Mouse (Mus musculus): Measurements from ENCODE around the gene Ttn.

The Ttn gene

DNA sequence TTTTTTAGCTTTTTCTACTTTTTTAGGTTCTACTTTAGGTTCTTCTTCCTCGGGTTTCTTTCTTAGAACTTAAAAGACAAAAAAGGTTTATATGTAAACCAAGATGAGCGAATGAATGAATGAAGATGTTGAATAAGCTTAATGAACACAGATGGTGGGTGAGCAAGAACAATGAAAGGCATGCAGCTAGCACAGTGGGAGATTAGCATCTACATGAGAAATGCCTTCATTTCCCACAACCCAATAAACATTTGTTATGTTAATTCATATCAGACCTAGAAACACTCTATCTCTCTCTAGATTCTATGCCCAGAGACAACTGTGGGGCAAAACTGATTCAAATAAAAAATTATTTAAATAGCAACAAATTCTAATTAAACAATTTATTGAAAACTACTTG, 164.6 kb downstream of the Ttn start:
- DNase-seq, result no peak

DNA sequence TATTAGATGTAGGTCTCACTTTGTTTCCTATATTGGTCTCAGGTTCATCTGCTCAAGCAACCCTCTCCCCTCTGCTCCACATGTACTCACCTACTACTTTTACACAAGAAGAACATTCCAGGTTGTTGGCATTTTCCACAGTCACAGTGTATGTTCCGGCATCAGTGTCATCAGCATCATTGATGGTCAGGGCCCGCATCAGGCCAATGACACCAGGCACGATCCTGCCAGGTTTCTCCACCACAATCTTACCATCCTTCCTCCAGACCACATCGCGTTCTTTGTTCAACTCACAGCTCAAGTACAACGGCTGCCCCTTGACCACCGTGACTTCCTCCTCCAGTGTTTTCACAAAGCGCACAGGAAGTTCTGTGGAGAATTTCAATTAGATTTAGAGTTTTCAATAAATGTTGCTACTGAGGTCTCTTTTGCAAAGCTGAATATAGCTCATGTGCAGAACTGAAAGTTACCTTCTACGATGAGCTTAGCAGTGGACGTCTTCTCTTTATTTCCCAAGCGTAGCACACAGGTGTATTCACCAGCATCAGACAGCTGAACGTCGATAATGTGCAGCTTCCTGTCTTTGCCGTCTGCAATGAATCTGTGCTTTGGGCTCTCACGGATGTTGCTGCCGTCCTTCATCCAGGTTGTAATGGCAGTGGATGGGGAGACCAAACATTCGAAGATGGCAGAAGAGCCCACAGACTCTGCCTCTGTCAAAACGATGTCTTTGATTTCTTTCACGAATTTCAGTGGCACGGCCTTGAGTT, 168.1 kb downstream of the Ttn start:
- no peak for DNase-seq

DNA sequence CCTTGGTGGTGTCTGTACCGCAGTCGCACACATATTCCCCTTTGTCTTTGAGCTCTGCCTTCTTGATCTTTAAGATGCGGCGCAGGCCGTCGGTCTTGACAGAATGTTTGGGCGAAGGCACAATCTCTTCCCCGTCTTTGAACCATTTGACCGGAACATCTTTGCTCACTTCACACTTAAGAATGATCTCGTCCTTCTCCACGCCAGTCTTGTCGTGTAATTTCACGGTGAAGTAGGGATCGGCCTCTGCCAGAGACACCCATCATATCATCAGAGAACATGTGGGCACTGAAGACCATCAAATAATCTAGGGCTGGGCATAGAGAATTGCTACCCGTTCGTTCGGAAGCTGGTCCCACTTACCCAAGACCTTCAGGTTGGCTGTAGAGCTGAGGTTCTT, 171.2 kb downstream of the Ttn start:
- DNase-seq, result no peak

DNA sequence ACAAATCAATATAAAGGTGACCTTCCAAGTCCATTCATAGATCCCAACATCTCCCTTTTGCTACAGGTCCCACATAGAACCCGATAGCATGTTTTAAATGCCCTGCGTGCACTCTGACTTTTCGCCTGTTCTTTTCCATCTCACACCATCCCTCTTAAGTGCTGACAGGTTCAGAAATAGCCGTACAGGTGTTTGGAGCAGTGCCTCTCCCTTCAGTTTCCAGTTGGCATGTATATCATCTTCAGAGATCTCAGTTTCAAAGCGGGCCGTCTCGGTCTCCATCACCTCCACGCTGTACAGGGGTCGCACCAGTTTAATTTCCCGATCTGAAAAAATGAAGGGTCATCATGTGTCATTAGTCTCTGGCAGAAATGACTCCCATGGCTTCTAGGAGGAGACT, 174.0 kb downstream of the Ttn start:
- no peak for DNase-seq

DNA sequence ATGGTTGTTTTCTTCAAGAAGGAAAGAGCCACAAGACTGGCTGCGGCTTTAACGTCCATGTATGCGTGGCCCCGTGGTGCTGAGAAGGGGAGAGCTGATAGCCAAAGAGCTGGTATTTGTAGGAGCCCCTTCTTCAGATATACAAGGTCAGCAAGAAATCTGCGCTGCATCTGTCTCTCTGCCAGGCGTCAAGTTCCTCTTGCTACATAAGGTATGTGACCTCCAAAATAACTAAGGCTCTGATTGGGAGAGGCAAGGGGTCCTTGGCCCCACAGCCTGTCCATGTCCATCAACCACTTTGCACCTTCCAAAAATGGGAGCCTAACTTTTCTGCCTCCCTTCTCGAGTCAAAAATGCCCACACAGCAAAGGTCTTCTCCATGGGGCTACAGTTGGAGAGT, 175.1 kb downstream of the Ttn start:
- DNase-seq, result no peak

DNA sequence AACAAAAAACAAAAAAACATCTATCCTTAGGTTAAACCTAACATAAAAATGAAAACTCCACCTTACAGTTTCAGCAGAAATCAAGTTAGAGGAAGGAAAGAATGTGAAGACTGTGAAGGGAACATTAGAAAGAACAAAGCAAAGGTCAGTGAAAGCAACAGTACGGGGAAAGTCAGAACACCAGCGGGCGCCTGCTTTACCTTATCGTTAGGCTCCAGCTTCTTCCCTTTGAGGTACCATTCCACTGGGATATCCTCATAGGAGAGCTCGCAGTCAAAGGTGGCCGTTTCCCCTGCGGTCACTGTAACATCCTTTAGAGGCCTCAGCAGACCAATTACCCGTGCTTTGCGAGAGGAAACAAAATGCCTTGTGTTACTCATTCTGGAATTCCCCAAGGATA, 175.5 kb downstream of the Ttn start:
- DNase-seq, result no peak

DNA sequence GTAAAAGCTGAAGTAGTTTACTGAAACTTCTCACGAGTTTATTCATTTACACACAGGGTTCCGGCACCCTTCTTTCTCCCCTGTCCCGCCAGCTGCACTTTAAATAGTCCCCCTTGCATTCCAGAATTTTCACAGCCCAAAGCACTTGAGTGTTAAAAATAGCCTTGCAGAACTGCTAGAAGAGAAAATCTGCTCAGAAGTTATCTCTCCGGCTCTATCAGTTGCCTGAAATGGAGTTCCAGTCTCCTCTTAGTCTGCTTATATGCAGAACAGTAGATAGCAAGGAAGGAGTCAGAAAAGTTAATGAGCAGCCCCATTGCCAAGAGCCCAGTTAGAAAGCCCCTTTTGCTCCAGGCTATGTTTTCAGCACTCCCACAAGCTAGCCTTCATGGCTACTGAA, 176.0 kb downstream of the Ttn start:
- DNase-seq, result no peak

DNA sequence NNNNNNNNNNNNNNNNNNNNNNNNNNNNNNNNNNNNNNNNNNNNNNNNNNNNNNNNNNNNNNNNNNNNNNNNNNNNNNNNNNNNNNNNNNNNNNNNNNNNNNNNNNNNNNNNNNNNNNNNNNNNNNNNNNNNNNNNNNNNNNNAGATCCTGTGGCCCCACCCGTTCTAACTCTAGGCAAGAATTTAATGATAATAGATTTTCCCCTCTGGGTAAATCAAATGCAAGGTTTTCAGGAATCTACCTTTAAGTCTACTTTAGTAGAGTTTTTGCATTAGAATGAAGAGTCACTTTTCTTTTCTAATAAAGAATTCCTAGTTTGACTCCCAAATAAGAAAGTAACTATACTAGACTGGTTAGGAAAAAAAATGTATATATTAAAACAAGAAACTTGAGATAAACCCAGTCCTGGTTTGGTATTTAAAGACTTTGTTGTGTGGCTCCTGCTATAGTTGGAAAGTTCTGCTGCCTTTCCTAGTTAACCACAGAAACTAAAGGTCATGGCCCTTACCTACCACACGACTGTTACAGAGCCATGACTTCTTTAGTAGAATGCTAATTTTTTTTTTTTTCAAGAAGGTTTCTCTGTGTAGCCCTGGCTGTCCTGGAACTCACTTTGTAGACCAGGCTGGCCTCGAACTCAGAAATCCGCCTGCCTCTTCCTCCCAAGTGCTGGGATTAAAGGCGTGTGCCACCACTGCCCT, 177.0 kb downstream of the Ttn start:
- DNase-seq, result no peak

DNA sequence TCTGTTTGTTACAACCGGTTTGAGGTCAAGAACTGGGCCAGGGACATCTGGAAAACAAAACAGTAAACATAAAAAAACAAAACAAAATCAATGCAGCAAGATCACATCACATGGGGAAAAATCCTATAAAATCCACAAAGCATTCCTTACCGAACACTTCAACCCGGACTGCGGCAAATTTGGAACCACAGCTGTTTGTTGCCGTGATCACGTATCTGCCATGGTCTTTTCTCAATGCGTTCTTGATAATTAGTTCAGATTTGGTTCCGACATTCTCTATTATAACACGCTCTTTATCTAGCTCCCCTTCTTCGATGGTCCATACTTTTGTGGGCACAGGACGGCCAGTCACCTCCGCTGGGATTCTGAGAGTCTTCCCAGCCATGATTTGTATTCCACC, 198.2 kb downstream of the Ttn start:
- DNase-seq, result no peak

DNA sequence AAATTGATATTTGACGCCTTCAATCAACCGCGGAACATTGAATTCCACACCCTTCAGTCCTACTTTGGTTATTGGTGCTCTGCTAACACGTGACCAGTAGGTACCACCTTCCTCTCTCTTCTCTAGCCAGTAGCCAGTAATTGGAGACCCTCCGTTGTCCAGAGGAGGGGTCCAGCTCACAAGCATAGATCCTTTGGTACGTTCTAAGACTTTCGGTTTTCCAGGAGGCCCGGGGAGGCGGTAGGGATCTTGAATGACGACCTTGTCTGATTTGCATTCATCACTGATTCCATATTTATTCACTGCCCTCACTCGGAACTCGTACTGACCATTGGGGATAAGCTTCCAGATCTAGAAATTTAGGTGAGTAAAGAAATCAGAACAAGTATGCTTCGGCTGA, 201.6 kb downstream of the Ttn start:
- DNase-seq, result no peak

DNA sequence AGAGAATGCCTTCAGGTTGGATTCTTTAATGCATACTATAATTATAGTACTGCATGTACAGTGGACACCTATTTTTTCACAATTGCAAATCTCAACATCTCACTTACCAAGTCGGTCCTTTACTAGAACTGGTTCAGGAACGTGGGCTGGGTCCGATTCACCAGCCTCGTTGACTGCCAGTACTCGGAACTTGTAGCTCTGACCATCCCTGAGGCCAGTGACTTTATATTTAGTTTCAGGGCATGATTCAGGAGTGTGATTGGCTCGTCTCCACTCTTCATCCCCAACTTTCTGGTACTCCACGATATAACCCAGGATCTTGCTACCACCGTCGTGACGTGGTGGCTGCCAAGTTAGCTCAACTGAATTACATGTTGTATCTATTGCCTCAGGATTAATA, 212.5 kb downstream of the Ttn start:
- no peak for DNase-seq

DNA sequence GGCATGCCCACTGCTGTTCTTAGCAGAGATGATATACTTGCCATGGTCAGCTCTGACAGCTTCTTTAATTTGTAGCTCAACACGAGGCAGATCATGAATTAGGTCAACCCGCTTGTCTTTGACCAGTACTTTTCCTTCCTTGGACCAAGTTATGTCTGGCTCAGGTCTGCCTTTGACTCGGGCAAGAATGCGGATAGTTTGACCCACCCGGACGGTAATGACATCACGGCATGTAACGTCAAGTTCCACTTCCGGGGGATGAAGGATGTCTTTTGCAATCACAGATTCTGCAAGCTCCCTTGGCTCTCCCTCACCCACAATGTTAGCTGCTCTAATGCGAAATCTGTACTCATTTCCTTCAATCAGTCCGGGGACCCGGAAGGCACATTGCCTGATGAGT, 215.1 kb downstream of the Ttn start:
- no peak for DNase-seq

DNA sequence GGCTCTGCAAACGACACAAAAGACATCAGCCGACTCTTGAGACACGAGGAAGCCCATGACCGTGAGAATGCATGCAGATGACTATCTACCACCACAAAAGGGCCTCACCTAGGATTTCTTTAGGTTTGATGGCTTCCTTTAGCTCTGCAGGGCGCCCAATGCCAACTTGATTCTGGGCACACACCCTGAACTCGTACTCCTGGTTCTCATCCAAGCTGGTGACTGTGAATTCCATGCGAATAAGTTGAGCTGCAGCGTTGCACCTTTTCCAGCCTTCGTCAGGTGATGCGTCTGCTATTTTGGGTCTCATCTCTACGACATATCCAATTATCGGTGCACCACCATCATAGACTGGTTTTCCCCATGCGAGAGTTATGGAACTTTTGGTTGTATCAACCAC, 217.8 kb downstream of the Ttn start:
- no peak for DNase-seq

DNA sequence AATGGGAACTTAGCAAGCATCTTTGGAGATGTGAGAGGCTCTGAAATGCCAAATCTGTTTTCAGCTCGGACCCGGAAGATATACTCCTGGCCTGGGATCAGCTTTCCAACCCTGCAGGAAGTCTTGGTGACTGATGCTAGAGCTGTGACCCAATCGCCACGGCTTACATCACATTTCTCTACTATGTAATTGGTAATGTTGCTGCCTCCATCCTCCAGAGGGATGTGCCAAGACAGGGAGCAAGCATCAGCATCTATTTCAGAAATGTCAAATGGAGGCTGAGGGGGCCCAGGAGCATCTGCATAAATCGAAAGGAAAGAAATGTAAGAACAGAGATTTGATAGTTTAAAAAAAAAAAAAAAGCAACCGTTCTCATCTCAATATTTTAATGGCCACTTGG, 220.2 kb downstream of the Ttn start:
- DNase-seq, result no peak

DNA sequence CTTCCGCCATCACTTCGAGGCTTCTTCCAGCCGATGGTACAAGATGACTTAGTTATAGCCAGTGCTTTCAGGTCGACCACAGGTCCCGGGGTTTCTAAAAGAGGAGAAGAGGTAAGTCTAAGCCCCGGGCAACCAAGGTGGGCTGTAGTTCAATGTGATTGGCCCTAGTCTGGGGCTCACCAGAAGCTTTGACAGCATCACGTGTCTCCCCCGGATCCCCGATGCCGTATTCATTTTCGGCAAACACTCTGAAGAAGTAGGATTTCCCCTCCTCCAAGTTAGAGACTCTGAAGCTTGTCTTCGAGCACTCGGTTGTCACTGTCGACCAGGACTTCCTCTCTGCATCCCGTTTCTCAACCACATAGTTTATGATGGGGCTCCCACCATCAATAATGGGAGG, 225.9 kb downstream of the Ttn start:
- DNase-seq, result no peak

DNA sequence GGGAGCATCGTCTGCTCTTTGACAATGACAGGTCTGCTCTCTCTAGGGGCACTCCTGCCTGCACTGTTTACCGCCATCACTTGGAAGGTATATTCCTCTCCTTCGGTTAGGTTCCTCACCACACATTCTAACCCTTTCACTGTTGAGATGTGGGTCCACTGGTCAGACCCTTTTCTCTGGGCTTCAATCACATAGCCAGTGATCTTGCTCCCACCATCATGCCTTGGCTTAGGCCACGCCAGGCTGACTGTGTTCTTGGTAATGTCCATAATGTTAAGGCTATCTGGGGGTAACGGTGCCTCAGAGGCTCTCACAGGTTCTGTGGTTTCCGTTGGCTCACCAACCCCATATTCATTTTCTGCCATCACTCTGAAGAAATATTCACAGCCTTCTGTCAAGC, 230.4 kb downstream of the Ttn start:
- DNase-seq, result no peak

DNA sequence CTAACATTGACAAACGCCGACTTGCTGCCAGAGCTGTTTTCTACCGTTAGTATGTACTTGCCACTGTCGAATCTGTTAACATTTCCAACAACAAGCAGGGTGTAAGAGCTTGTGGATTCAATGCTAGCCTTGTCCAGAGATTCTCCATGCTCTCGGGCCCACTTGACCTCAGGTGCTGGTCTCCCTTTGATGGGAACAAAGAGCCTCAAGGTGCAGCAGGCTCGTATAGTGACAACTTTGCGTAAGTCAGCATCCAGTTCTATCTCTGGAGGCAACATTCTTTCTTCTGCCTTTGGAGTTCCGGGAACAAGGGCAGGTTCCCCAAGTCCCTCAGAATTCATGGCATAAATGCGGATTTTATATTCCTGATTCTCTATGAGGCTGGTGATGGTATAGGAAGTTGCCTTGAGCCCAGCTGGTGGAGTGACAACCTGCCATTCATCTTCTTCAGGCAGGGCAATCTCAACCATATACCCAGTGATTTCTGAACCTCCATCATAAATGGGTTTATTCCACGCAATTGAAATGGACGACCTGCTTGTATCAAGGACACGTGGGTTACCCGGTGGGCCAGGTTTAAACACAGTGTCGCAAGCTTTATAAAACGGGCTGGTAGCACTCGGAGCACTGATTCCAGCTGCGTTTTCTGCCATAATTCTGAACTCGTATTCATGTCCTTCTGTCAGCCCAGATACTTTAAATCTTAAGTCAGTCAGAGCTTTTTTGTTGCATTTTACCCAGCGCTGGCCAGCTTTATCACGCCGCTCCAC, 232.8 kb downstream of the Ttn start:
- DNase-seq, result no peak

DNA sequence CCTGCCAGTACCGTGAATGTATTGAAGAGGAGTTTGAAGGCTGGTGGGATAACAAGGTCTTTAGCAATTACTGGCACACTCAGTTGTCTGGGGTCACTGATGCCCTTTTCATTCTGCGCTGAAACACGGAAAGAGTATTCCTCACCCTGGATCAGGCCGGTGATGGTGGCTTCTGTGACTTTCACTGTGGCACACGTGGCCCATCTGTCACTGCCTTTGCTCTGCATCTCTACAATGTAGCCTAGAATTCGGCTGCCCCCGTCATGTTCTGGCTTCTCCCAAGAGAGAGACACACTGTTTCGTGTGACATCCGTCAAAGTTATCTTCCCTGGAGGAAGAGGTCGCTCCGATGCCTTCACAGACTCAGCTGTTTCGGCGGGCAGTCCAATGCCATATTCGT, 233.7 kb downstream of the Ttn start:
- no peak for DNase-seq

DNA sequence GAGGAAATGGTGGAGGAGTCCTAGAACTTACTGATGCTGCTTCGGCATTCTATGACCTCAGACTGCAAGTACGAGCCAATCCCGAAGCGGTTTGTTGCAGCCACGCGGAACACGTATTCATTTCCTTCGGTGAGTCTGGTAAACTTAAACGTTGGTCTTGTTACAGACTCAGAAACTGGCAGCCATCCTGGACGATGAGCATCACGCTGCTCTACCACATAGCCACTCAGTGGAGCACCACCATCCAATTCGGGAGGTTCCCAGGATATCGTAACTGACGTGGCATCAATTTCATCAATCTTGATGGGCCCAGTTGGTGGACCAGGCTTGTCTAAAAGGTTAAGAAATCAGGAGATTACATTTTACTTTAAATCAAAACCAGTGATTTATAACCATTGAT, 262.7 kb downstream of the Ttn start:
- DNase-seq, result no peak

DNA sequence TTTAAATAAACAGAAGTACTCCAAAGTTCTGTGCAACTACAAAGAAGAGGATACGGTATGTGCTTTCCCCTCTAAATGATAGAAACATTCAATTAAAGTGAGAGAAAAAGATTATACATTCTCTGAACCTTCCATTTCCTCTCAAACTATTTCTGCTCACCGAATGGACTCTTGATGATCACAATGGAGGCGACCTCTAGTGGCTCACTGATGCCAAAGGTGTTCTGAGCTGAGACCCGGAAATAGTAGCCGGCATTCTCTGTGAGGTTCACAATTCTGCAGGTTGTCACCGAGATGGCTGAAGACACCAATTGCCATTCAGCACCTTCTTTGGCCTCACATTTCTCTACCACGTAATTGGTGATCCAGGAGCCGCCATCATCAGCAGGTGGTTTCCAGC, 267.4 kb downstream of the Ttn start:
- DNase-seq, result no peak

DNA sequence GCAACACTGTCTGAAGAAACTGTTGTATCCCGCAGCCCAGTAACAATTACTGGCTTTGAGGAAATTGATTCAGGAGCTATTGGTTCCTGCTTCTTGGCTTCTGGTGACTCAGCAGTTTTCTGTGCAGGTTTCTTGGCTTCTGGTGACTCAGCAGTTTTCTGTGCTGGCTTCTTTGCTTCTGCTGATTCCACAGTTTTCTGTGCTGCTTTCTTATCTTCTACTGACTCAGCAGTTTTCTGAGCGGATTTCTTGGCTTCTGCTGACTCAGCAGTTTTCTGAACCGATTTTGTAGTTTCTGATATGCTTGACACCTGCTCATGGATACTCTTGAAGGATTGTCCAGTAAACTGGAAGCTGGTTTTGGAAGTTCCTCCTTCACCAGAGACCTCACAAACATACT, 273.8 kb downstream of the Ttn start:
- DNase-seq, result no peak

DNA sequence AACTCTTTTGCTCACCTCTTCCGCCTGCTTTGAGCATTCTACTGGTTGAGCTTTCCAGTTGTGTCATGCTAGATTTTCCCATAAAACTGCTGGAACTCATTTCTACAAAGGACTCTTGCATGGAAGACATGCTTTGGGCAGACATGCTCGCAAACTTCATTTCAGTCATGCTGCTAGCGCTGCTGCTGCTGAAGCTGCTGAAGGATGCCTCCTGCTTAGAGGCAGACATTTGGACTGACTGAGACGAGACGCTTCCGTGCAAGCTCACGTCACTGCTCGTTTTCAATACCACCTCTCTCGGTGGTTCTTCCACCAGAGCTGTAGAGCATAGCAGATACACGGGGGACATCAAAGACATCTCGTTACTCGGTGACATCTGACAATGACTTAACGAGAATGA, 276.7 kb downstream of the Ttn start:
- no peak for DNase-seq

DNA sequence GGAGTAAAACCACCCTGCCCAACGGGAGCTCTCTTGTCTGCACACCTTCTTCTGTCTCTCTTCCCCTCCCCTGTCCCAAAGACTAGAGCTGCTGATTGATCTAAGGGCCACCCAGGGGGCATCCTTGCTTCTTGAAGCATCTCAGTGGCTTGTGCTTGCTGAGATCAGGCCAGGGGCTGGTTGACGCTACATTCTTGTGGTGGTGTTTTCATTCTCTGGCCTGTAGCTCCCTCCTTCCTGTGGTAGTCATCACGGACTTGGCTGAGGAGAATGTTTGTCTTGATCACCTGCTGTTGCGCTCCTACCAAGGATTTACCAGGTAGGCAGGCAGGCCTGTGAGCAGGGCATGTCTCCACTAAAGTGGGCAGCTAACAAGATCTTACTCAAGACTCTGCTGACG, 279.6 kb downstream of the Ttn start:
- no peak for DNase-seq

DNA sequence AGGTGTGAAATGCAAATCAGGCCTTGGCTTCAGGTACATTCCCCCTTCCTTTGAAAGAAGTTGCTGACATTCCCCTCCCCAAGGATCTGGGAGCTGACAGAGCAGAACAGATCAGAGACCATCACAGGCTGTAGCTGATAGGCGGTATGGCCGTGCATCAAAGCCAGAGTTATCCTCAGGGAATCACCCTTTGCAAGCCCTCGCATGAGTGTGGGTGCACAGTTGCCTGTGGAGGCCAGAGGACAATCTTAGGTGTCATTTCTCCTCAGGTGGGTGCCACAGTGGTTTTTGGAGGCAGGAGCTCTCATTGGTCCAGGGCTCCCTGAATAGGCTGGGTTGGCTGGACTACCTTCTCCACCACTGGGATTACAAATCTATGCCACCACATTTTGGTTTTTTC, 280.2 kb downstream of the Ttn start:
- no peak for DNase-seq
